Mouse (Mus musculus): ENCODE results near the gene Ppp1r15b. TPM values are rescaled to one million over a fixed set of nuclear protein-coding genes. Genes with fewer than 3 reads are reported as not detected.

Gene Ppp1r15b
- polyA plus RNA-seq, 1 experiment from 2014 or later: 29.6 TPM

DNA sequence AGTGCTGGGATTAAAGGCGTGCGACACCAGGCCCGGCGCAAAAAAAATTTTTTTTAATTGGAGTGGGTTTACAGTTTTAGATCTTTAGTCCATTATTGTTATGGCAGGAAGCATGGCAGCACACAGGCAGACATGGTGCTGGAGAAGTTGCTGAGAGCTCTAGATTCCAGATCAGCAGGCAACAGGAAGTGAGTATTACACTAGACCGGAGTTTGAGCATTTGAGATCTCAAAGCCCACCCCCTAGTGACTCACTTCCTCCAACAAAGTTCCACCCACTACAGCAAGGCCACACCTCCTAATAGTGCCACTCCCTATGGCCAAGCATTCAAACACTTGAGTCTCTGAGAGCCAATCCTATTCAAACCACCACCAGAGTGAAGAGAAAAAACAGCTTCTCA is 12.8 kb upstream of the Ppp1r15b start:
- no peak overlapping the region for H3K9ac ChIP-seq
- 90% methylated on average over 5 of the region's 5 CpGs for WGBS
- no peak for ATAC-seq (ENCODE audit: low FRiP score)

DNA sequence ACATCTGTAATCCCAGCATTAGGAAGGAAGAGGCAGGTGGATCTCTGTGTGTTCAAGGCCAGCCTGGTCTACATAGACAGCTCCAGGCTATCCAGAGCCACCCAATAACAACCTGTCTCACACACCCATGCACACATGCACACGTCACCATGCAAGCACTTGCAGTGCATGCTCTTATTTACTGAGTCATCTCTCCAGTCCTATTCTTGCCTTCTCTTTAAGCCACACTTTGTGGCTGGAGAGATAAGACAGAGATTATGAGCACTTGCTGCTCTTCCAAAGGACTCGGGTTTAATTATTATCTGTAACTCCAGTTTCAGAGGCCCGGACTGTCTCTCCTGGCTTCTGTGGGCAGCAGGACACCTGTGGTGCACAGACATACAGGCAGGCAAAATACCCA is 12.1 kb upstream of the Ppp1r15b start:
- Histone ChIP-seq H3K9ac (no peak overlapping the region), H3K4me1 (replicated peaks; ENCODE audit: control insufficient read depth, insufficient read depth, low read length) (no peaks in the 10 kb centered on the region), H3K36me3 (replicated peaks; ENCODE audit: control insufficient read depth, insufficient read depth) (no peaks in the 10 kb centered on the region), H3K9me3 (ENCODE audit: control insufficient read depth, low read length) (no peaks in the 10 kb centered on the region), H3K27ac (no peak overlapping the region), H3K4me3 (replicated peaks; ENCODE audit: low read length) (no peak overlapping the region), H3K27me3 (ENCODE audit: control insufficient read depth, insufficient read depth, low read length) (no peaks in the 10 kb centered on the region), H3K4me2 (replicated peaks) (no peak overlapping the region)
- ATAC-seq (ENCODE audit: low FRiP score) (no peak), DNase-seq (ENCODE audit: low spot score) (no peak)
- WGBS: 84% methylated on average over 3 of the region's 3 CpGs

More for the DNA sequence above, 12.8 kb upstream of the Ppp1r15b start:
- no peaks in the 10 kb centered on the region for H3K9me3 ChIP-seq (ENCODE audit: control insufficient read depth, low read length)
- no peaks in the 10 kb centered on the region for H3K4me1 ChIP-seq (replicated peaks; ENCODE audit: control insufficient read depth, insufficient read depth, low read length)
- no peaks in the 10 kb centered on the region for H3K27me3 ChIP-seq (ENCODE audit: control insufficient read depth, insufficient read depth, low read length)
- no peak overlapping the region for H3K27ac ChIP-seq
- H3K36me3 ChIP-seq (replicated peaks; ENCODE audit: control insufficient read depth, insufficient read depth): no peaks in the 10 kb centered on the region
- no peak overlapping the region for H3K4me2 ChIP-seq (replicated peaks)
- DNase-seq (ENCODE audit: low spot score): no peak
- no peak overlapping the region for H3K4me3 ChIP-seq (replicated peaks; ENCODE audit: low read length)

DNA sequence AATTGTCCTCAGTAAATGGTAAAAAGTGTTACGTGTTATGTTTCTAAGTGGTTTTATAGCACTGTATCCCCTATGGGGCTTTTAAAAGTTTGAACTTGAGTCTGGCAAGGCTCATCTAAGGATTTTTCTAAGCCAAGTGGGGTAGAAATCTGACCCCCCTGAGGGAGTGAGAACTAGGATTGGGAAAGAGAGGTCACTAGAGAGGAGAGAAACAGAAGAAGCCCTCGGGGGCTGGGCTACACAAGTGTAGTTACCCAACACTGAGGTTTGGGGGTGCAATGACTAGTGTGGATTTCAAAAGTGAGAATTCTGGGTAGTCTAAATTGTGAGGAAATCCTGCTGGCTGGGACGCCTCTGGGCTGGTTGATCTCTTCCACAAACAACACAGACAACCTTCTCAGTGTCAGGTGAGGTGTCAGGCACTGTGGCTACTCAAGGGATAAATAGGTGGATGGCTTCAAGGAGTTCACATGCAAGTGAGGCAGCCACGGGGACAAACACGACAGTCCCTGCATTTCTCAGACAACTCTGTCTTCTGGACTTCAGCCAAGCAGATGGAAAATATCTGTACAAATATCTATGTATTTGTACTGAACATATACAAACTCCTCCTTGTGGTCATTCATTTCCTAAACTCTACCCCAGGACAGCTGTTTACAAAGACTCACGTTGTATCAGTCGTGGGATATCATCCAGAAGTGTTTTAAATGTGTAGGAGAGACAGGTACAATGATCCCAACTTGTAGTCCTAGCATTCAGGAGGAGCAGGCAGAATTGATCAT is 10.8 kb upstream of the Ppp1r15b start:
- ATAC-seq (ENCODE audit: low FRiP score) (no peak), DNase-seq (ENCODE audit: low spot score) (no peak)
- Histone ChIP-seq H3K9ac (no peak overlapping the region), H3K27me3 (ENCODE audit: control insufficient read depth, insufficient read depth, low read length) (no peaks in the 10 kb centered on the region), H3K4me1 (replicated peaks; ENCODE audit: control insufficient read depth, insufficient read depth, low read length) (no peaks in the 10 kb centered on the region), H3K36me3 (replicated peaks; ENCODE audit: control insufficient read depth, insufficient read depth) (no peaks in the 10 kb centered on the region), H3K4me2 (replicated peaks) (no peak overlapping the region), H3K9me3 (ENCODE audit: control insufficient read depth, low read length) (no peaks in the 10 kb centered on the region), H3K27ac (no peak overlapping the region), H3K4me3 (replicated peaks; ENCODE audit: low read length) (no peak overlapping the region)
- WGBS: 77% methylated on average over 7 of the region's 7 CpGs

DNA sequence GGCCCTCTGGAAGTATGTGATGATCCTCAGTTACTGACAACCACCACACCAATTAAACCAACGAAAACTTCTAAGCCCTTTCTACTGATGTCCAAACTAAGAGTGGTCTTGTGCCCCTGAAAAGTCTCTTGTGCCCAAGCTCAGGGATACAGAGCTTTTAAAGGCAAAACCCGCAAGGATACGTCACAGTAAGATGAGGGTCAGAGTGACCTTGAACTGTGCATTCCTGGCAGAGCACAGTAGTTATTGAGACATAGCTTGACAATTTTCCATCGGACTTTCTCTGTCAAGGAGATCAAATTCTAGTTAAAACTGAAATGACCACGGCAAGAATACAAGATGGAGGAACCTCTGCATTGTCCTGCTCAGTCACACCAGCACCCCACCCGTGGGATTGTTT is 9.7 kb upstream of the Ppp1r15b start:
- no peaks in the 10 kb centered on the region for H3K4me1 ChIP-seq (replicated peaks; ENCODE audit: control insufficient read depth, insufficient read depth, low read length)
- H3K9ac ChIP-seq: no peak overlapping the region
- H3K27me3 ChIP-seq (ENCODE audit: control insufficient read depth, insufficient read depth, low read length): no peaks in the 10 kb centered on the region
- no peak overlapping the region for H3K4me3 ChIP-seq (replicated peaks; ENCODE audit: low read length)
- DNase-seq (ENCODE audit: low spot score): no peak
- 69% methylated on average over 6 of the region's 6 CpGs for WGBS
- no peaks in the 10 kb centered on the region for H3K9me3 ChIP-seq (ENCODE audit: control insufficient read depth, low read length)
- H3K27ac ChIP-seq: no peak overlapping the region
- H3K4me2 ChIP-seq (replicated peaks): no peak overlapping the region
- no peak for ATAC-seq (ENCODE audit: low FRiP score)
- no peaks in the 10 kb centered on the region for H3K36me3 ChIP-seq (replicated peaks; ENCODE audit: control insufficient read depth, insufficient read depth)

DNA sequence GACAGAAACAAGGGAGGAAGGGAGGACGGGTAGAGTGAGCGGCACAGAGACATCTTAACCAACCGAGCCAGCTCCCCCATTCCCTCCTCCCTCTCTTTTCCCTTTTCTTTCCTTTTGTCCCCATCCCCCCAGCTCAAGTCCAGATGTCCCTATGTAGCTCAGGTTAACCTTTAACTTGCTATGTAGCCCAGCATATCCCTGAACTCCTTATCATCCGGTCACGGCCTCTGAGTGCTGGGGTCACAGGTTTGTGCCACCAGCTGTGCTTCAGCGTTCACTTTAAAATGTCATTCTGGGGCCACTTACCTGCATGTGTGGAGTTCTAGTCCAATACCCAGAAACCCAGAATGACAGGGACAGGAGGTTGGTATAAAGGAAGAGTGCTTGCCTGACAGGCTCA is 6.8 kb upstream of the Ppp1r15b start:
- Histone ChIP-seq H3K4me2 (replicated peaks) (no peak overlapping the region), H3K36me3 (replicated peaks; ENCODE audit: control insufficient read depth, insufficient read depth) (no peaks in the 10 kb centered on the region), H3K27ac (no peak overlapping the region), H3K4me1 (replicated peaks; ENCODE audit: control insufficient read depth, insufficient read depth, low read length) (no peaks in the 10 kb centered on the region), H3K9me3 (ENCODE audit: control insufficient read depth, low read length) (no peaks in the 10 kb centered on the region), H3K4me3 (replicated peaks; ENCODE audit: low read length) (no peak overlapping the region), H3K27me3 (ENCODE audit: control insufficient read depth, insufficient read depth, low read length) (no peaks in the 10 kb centered on the region), H3K9ac (no peak overlapping the region)
- ATAC-seq (ENCODE audit: low FRiP score) (no peak), DNase-seq (ENCODE audit: low spot score) (no peak)
- 79% methylated on average over 6 of the region's 6 CpGs for WGBS

DNA sequence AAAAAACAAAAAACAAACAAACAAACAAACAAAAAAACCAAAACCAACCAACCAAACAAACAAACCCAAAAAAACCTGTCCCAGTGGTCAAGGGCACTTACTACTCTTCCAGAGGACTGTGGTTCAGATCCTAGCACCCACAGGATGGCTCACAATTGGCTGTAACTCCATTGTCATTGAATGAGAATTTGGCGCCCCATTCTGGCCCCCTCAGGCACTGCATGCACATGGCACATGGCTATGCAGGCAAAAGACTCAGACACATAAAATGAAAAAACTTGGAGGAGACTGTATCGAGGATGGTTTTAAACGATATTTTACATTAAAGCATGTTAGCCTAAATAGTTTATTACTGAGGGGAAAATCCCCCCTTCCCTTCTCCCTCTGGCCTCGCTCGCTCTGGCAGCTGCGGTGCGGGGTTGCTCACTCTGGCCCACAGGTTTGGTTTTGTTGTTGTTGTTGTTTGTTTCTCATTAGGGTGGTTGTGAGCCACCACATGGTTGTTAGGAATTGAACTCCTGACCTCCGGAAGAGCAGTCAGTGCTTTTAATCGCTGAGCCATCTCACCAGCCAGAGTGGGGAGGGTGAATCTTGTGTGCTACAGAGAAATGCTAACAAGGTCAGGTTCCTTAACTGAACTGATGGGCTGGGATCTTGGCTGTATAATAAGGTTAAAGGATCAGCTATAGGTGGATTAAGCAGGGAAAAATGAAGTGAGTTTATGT is 5.1 kb upstream of the Ppp1r15b start:
- Histone ChIP-seq H3K27ac (no peak overlapping the region), H3K4me1 (replicated peaks; ENCODE audit: control insufficient read depth, insufficient read depth, low read length) (peaks cover 6% of the 10 kb centered on the region; the same call in 1 of the 2 replicates), H3K27me3 (ENCODE audit: control insufficient read depth, insufficient read depth, low read length) (no peaks in the 10 kb centered on the region), H3K9me3 (ENCODE audit: control insufficient read depth, low read length) (no peaks in the 10 kb centered on the region), H3K4me3 (replicated peaks; ENCODE audit: low read length) (no peak overlapping the region), H3K36me3 (replicated peaks; ENCODE audit: control insufficient read depth, insufficient read depth) (no peaks in the 10 kb centered on the region), H3K9ac (no peak overlapping the region), H3K4me2 (replicated peaks) (no peak overlapping the region)
- ATAC-seq (ENCODE audit: low FRiP score) (no peak), DNase-seq (ENCODE audit: low spot score) (no peak)
- WGBS: 90% methylated on average over 9 of the region's 9 CpGs

DNA sequence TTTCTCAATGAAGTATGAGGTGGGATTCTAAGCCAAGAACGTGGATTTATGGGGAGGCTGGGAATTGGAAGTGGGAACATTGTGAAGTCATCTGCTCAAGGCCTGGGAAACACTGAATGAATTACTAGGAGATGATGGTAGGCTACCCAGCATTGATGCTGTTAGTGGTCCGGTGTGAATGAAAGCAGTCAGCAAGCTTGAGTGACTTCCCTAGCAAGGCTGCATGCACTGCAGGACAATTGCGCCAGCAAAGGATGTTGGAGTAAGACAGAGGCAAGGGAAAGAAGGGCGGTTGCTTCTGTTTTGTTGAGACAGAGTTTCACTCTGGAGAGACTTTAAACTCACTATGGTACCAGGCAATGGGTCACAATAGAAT is 4.6 kb upstream of the Ppp1r15b start:
- H3K4me1 ChIP-seq (replicated peaks; ENCODE audit: control insufficient read depth, insufficient read depth, low read length): peaks cover 6% of the 10 kb centered on the region; the same call in 1 of the 2 replicates
- H3K9me3 ChIP-seq (ENCODE audit: control insufficient read depth, low read length): no peaks in the 10 kb centered on the region
- H3K27me3 ChIP-seq (ENCODE audit: control insufficient read depth, insufficient read depth, low read length): no peaks in the 10 kb centered on the region
- H3K4me3 ChIP-seq (replicated peaks; ENCODE audit: low read length): no peak overlapping the region
- ATAC-seq (ENCODE audit: low FRiP score) (no peak), DNase-seq (ENCODE audit: low spot score) (no peak)
- no peak overlapping the region for H3K4me2 ChIP-seq (replicated peaks)
- H3K36me3 ChIP-seq (replicated peaks; ENCODE audit: control insufficient read depth, insufficient read depth): no peaks in the 10 kb centered on the region
- WGBS: 46% methylated on average over 4 of the region's 4 CpGs
- H3K9ac ChIP-seq: no peak overlapping the region
- no peak overlapping the region for H3K27ac ChIP-seq

DNA sequence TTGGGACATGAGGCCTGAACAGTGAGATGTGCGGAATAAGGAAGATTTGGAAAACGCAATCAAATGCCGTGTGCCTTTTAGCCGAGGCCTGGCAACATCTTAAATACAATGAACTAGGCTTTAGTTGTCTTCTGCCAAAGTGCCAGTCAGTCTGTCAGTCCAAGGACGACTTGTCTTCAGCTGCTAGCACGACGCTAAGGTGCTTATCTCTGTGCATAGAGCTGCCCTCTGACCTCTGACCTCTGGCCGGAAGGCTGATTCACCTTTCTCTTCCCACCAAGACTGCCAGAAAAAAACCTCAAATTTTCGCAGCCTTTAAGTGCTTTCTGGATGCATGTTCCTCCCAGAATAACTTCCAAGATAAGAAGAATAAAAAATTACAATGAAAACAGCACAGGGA is 3.6 kb upstream of the Ppp1r15b start:
- ATAC-seq (ENCODE audit: low FRiP score) (no peak), DNase-seq (ENCODE audit: low spot score) (no peak)
- no peak overlapping the region for H3K4me2 ChIP-seq (replicated peaks)
- no peak overlapping the region for H3K27ac ChIP-seq
- no peaks in the 10 kb centered on the region for H3K9me3 ChIP-seq (ENCODE audit: control insufficient read depth, low read length)
- H3K4me1 ChIP-seq (replicated peaks; ENCODE audit: control insufficient read depth, insufficient read depth, low read length): peaks cover 8% of the 10 kb centered on the region; the same call in 1 of the 2 replicates
- 67% methylated on average over 9 of the region's 9 CpGs for WGBS
- no peaks in the 10 kb centered on the region for H3K27me3 ChIP-seq (ENCODE audit: control insufficient read depth, insufficient read depth, low read length)
- H3K9ac ChIP-seq: no peak overlapping the region
- no peaks in the 10 kb centered on the region for H3K36me3 ChIP-seq (replicated peaks; ENCODE audit: control insufficient read depth, insufficient read depth)
- no peak overlapping the region for H3K4me3 ChIP-seq (replicated peaks; ENCODE audit: low read length)

DNA sequence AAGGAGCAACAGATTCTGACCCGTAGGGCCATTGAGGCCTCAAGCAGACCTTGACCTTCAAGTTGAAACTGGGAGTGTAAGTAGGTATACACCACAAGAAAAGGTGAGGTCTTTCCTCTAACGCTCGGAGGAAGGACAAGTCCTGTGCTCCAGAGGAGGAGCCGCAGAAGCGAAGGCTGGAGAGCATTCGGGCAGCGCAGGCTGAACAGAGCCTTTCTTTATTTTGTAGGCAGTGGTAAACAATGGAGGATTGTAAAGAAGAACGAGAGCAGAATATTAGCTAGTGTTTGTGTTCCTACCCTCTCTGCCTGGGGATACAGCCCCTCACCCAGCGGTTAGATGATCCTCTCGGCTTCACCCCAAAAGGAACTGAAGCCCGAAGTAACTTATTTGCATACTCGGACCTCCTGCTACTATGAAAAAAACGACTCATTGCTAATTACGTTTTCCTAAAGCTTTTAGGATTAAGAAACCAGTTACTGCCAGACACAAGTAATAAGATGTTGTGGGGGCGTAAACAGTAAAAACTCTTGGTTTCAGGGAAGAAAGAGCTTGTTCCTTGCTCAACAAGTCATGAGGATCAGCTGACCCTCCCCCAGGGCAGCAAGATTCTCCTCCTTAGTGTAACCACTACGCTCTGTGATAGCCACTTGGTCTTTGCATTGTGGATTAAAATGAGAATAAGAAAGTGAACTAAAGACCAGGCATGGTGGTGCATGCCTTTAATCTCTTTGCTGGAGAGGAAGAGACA is 1.3 kb upstream of the Ppp1r15b start:
- H3K4me2 ChIP-seq (replicated peaks): peak overlapping the region; percentile 28
- WGBS: 12% methylated on average over 16 of the region's 16 CpGs
- H3K36me3 ChIP-seq (replicated peaks; ENCODE audit: control insufficient read depth, insufficient read depth): peaks cover 11% of the 10 kb centered on the region
- H3K9ac ChIP-seq: no peak overlapping the region
- H3K27ac ChIP-seq: peak overlapping the region; percentile 95
- DNase-seq (ENCODE audit: low spot score): no peak
- no peak overlapping the region for H3K4me3 ChIP-seq (replicated peaks; ENCODE audit: low read length)
- H3K27me3 ChIP-seq (ENCODE audit: control insufficient read depth, insufficient read depth, low read length): no peaks in the 10 kb centered on the region
- ATAC-seq (ENCODE audit: low FRiP score): no peak
- H3K4me1 ChIP-seq (replicated peaks; ENCODE audit: control insufficient read depth, insufficient read depth, low read length): peaks cover 31% of the 10 kb centered on the region
- H3K9me3 ChIP-seq (ENCODE audit: control insufficient read depth, low read length): no peaks in the 10 kb centered on the region

Data from hindbrain, embryonic 14.5 days (tissue).